Comparison of ENCODE assay signal across 12 mouse cellular contexts in genomic region chr10:63978101-63978500, GRCm38 (mm10). TPM values are rescaled to one million over a fixed set of nuclear protein-coding genes. Genes with fewer than 3 reads are reported as not detected.
DNase-seq lines count a peak whose midpoint lies in the region; ATAC-seq and TF ChIP-seq lines count a peak whose summit lies in the region.
"Had no signal": no experiment of that assay in that cellular context is flagged by ENCODE, and none has a peak within 500 bp of the region (broad histone marks: within the 10 kb centered on the region; RNA-seq: fewer than 3 reads in every experiment).

No protein-coding gene starts in this region.

- H3K9ac ChIP-seq in heart, postnatal 0 days (replicated peaks; ENCODE audit: low read depth, low read length): 0 out of 2 replicates have a peak overlapping the region, but pooled peaks have one; percentile 25
- H3K9ac ChIP-seq in hindbrain, embryonic 11.5 days (ENCODE audit: low read depth, low read length): no peak overlapping the region
- H3K9ac ChIP-seq in midbrain, embryonic 15.5 days: peak overlapping the region; percentile 26; the same call in 1 of the 2 replicates

- no peak for TF ChIP-seq CTCF in heart, postnatal 0 days (IDR thresholded peaks at IDR 0.05; ENCODE audit: low read depth)

- no peak overlapping the region for H3K4me3 ChIP-seq in heart, postnatal 0 days (ENCODE audit: low read depth, low read length)
- H3K4me3 ChIP-seq in hindbrain, embryonic 11.5 days (ENCODE audit: low read depth, low read length): no peak overlapping the region
- H3K4me3 ChIP-seq in midbrain, embryonic 15.5 days: peak overlapping the region; percentile 29
- H3K4me3 ChIP-seq: erythroblast, embryonic 14.5 days had no signal

- ATAC-seq in heart, postnatal 0 days (ENCODE audit: insufficient read depth, low read depth): no peak
- ATAC-seq in hindbrain, embryonic 11.5 days (ENCODE audit: low FRiP score): peak; percentile 44
- peak; percentile 41; the same call in 1 of the 2 replicates for ATAC-seq in midbrain, embryonic 15.5 days (replicated peaks)
- ATAC-seq in activated CD4-positive, CD25-positive, alpha-beta regulatory T cell, adult 4 months: no peak

- no peaks in the 10 kb centered on the region; the same call in 1 of the 2 replicates for H3K4me1 ChIP-seq in heart, postnatal 0 days (ENCODE audit: control insufficient read depth, insufficient read depth)
- no peaks in the 10 kb centered on the region; the same call in 1 of the 2 replicates for H3K4me1 ChIP-seq in hindbrain, embryonic 11.5 days (replicated peaks; ENCODE audit: control insufficient read depth, insufficient read depth, low read length)
- peaks cover 14% of the 10 kb centered on the region for H3K4me1 ChIP-seq in midbrain, embryonic 15.5 days

- H3K27me3 ChIP-seq in heart, postnatal 0 days (ENCODE audit: control insufficient read depth, insufficient read depth, low read length): no peaks in the 10 kb centered on the region
- H3K27me3 ChIP-seq in hindbrain, embryonic 11.5 days (ENCODE audit: control insufficient read depth, insufficient read depth, low read length): no peaks in the 10 kb centered on the region
- H3K27me3 ChIP-seq in midbrain, embryonic 15.5 days (replicated peaks): no peaks in the 10 kb centered on the region

- peak overlapping the region; percentile 38 for H3K4me2 ChIP-seq in heart, postnatal 0 days (ENCODE audit: low read depth, low read length)
- H3K4me2 ChIP-seq in hindbrain, embryonic 11.5 days (replicated peaks; ENCODE audit: low read depth, low read length): 0 out of 2 replicates have a peak overlapping the region, but pooled peaks have one; percentile 18
- H3K4me2 ChIP-seq in midbrain, embryonic 15.5 days: peak overlapping the region; percentile 53

- H3K36me3 ChIP-seq in heart, postnatal 0 days (replicated peaks; ENCODE audit: control insufficient read depth, insufficient read depth, low read length): no peaks in the 10 kb centered on the region
- H3K36me3 ChIP-seq in hindbrain, embryonic 11.5 days (ENCODE audit: control insufficient read depth, insufficient read depth, low read length): no peaks in the 10 kb centered on the region
- H3K36me3 ChIP-seq in midbrain, embryonic 15.5 days (replicated peaks): no peaks in the 10 kb centered on the region

- H3K27ac ChIP-seq in heart, postnatal 0 days (ENCODE audit: low read depth): 0 out of 2 replicates have a peak overlapping the region, but pooled peaks have one; percentile 30
- no peak overlapping the region for H3K27ac ChIP-seq in hindbrain, embryonic 11.5 days (ENCODE audit: low read depth, low read length)
- peak overlapping the region; percentile 74 for H3K27ac ChIP-seq in midbrain, embryonic 15.5 days
- H3K27ac ChIP-seq: macrophage had no signal

- DNase-seq in heart, postnatal 0 days (ENCODE audit: low spot score): no peak
- no peak for DNase-seq in heart, postnatal 25 days (ENCODE audit: low spot score)
- peak; percentile 8 for DNase-seq in embryo, embryonic 11 days
- peak; percentile 14 for DNase-seq in hindbrain, embryonic 11.5 days (ENCODE audit: low spot score)
- no peak for DNase-seq in layer of hippocampus, postnatal 14 days (ENCODE audit: low spot score in 2 of 2)
- DNase-seq in testis, postnatal 10 days (ENCODE audit: low spot score): no peak
- DNase-seq: kidney, adult 9 months had no signal

- H3K9me3 ChIP-seq in heart, postnatal 0 days (replicated peaks; ENCODE audit: control insufficient read depth, low read length): no peaks in the 10 kb centered on the region
- no peaks in the 10 kb centered on the region for H3K9me3 ChIP-seq in hindbrain, embryonic 11.5 days (ENCODE audit: control insufficient read depth, low read length)
- H3K9me3 ChIP-seq in midbrain, embryonic 15.5 days: no peaks in the 10 kb centered on the region

- 25% methylated on average over 11 of the region's 11 CpGs for WGBS in heart, postnatal 0 days
- WGBS in hindbrain, embryonic 11.5 days: 53% methylated on average over 11 of the region's 11 CpGs
- 12% methylated on average over 11 of the region's 11 CpGs for WGBS in midbrain, embryonic 15.5 days

- intact Hi-C loops in heart, postnatal 25 days (cut with DNase I): no loop called here

- no peak for TF ChIP-seq EP300 in heart, postnatal 0 days (IDR thresholded peaks at IDR 0.05; ENCODE audit: low read depth)

RNA-seq across cellular contexts. Expression of gene Gm10118, which starts 50.9 kb away (rescaled TPM):
- total RNA-seq in heart, postnatal 0 days (2014; rRNA removed; ENCODE audit: low replicate concordance): 0.04 TPM in 1 of 2 replicates, not detected in the other
- polyA plus RNA-seq in heart, postnatal 0 days (2015; fragmentation: Nextera tagmentation; extraction: Ambion mirVana): 1.0 and 1.3 TPM in 2 replicates
- not detected for total RNA-seq in heart, postnatal 25 days (2021)
- 0.31 and 0.63 TPM in 2 replicates for polyA plus RNA-seq in hindbrain, embryonic 11.5 days (2014; fragmentation: Nextera tagmentation; extraction: Ambion mirVana)
- 1.4 TPM in 2 replicates for polyA plus RNA-seq in midbrain, embryonic 15.5 days (2015; fragmentation: Nextera tagmentation; extraction: Ambion mirVana)
- total RNA-seq in layer of hippocampus, postnatal 14 days (2021): 1 to 10 TPM in 1 of 2 experiments, under 1 TPM in 1; 0.74 to 2.0 TPM
- not detected for polyA plus RNA-seq in activated CD4-positive, CD25-positive, alpha-beta regulatory T cell, adult 4 months (2017; shearing (Covaris generic))
- polyA plus RNA-seq: erythroblast, embryonic 14.5 days; macrophage; spleen, adult 2 months had no signal

Comparison
In these comparisons a context has a peak if more than half of its experiments do, and no peak if none do; other contexts are left out.
1. ATAC-seq: peak in hindbrain, embryonic 11.5 days (single experiment) and midbrain, embryonic 15.5 days (single experiment); none in heart, postnatal 0 days (single experiment) and activated CD4-positive, CD25-positive, alpha-beta regulatory T cell, adult 4 months (single experiment).
2. DNase-seq: peak in embryo, embryonic 11 days (single experiment) and hindbrain, embryonic 11.5 days (single experiment); none in heart, postnatal 0 days (single experiment), heart, postnatal 25 days (single experiment), layer of hippocampus, postnatal 14 days (0 of 2) and testis, postnatal 10 days (single experiment).
3. Peak in every context shown above with its lines, with median percentiles within 50 percentile points of each other: H3K4me2 ChIP-seq.